Mouse (Mus musculus): ENCODE measurements around the gene Cdh16. TPM values are rescaled to one million over a fixed set of nuclear protein-coding genes. Genes with fewer than 3 reads are reported as not detected.
"Not testable (repeated sequence)": the region's sequence is repeated elsewhere in the genome, so short reads cannot be mapped to it uniquely, and the experiment has no call there.

Gene Cdh16
- 1 to 10 TPM; 2.8 to 4.6 TPM for total RNA-seq (2021)

- no peak for DNase-seq
Observed at GRCm38 (mm10) chr8:104624161-104624560, at the start of gene Cdh16. TSS of gene Cdh16 (minus strand) at chr8:104624396.

GRCm38 (mm10) chr8:104655614-104656013 lies 31.4 kb upstream of the Cdh16 start:
- no peak for DNase-seq

- DNase-seq, result peak; percentile 83
Observed at GRCm38 (mm10) chr8:104654984-104655383, 30.8 kb upstream of the Cdh16 start.

- DNase-seq, result not testable (repeated sequence)
Observed at GRCm38 (mm10) chr8:104644187-104644586, 20.0 kb upstream of the Cdh16 start.

GRCm38 (mm10) chr8:104642324-104642654 lies 18.1 kb upstream of the Cdh16 start:
- DNase-seq, result no peak

GRCm38 (mm10) chr8:104641426-104642323 lies 17.5 kb upstream of the Cdh16 start, which contains the start of gene Ciao2b:
TSS of gene Ciao2b (minus strand) at chr8:104641965.
- DNase-seq, result peak; percentile 89

GRCm38 (mm10) chr8:104640831-104641370 lies 16.7 kb upstream of the Cdh16 start:
- DNase-seq, result no peak

- no peak for DNase-seq
Observed at GRCm38 (mm10) chr8:104640241-104640640, 16.0 kb upstream of the Cdh16 start.

GRCm38 (mm10) chr8:104638010-104638409 lies 13.8 kb upstream of the Cdh16 start:
- DNase-seq, result no peak

GRCm38 (mm10) chr8:104635004-104635710 lies 11.0 kb upstream of the Cdh16 start:
- no peak for DNase-seq

GRCm38 (mm10) chr8:104633156-104633744 lies 9.1 kb upstream of the Cdh16 start:
- peak; percentile 54 for DNase-seq

GRCm38 (mm10) chr8:104632486-104632885 lies 8.3 kb upstream of the Cdh16 start:
- DNase-seq, result peak; percentile 8

GRCm38 (mm10) chr8:104631975-104632374 lies 7.8 kb upstream of the Cdh16 start:
- peak; percentile 25 for DNase-seq

GRCm38 (mm10) chr8:104630981-104631663 lies 6.9 kb upstream of the Cdh16 start, which contains the start of gene Rrad:
TSS of gene Rrad (minus strand) at chr8:104631327.
- DNase-seq, result peak; percentile 81

GRCm38 (mm10) chr8:104630574-104630973 lies 6.4 kb upstream of the Cdh16 start:
- peak; percentile 53 for DNase-seq

- DNase-seq, result no peak
Observed at GRCm38 (mm10) chr8:104630111-104630479, 5.9 kb upstream of the Cdh16 start.

- peak; percentile 90 for DNase-seq
Observed at GRCm38 (mm10) chr8:104629306-104630110, 5.3 kb upstream of the Cdh16 start.

GRCm38 (mm10) chr8:104628402-104628801 lies 4.2 kb upstream of the Cdh16 start:
- DNase-seq, result peak; percentile 57

- peak; percentile 11 for DNase-seq
Observed at GRCm38 (mm10) chr8:104627065-104627740, 3.0 kb upstream of the Cdh16 start.

- DNase-seq, result no peak
Observed at GRCm38 (mm10) chr8:104620765-104621164, 3.4 kb downstream of the Cdh16 start.

- peak; percentile 36 for DNase-seq
Observed at GRCm38 (mm10) chr8:104613119-104613518, 11.1 kb downstream of the Cdh16 start.
